Mouse (Mus musculus): ENCODE measurements around the gene Cog7.
A peak's percentile ranks its signal among the peaks of the same experiment; 100 is the strongest.

The Cog7 gene

GRCm38 (mm10) chr7:121981307-121981871 lies at the start of gene Cog7:
TSS of gene Cog7 (minus strand) at chr7:121981711.
- DNase-seq (ENCODE audit: low spot score), result peak; percentile 93

GRCm38 (mm10) chr7:122022131-122022530 lies 40.6 kb upstream of the Cog7 start:
- DNase-seq (ENCODE audit: low spot score), result no peak

- peak; percentile 89 for DNase-seq (ENCODE audit: low spot score)
Measured at GRCm38 (mm10) chr7:122020667-122021354, 39.3 kb upstream of the Cog7 start, which contains the start of gene Gga2. TSS of gene Gga2 (minus strand) at chr7:122021222.

- DNase-seq (ENCODE audit: low spot score), result no peak
Measured at GRCm38 (mm10) chr7:122020273-122020666, 38.8 kb upstream of the Cog7 start.

GRCm38 (mm10) chr7:122018978-122019377 lies 37.5 kb upstream of the Cog7 start:
- no peak for DNase-seq (ENCODE audit: low spot score)

GRCm38 (mm10) chr7:122018247-122018646 lies 36.7 kb upstream of the Cog7 start:
- no peak for DNase-seq (ENCODE audit: low spot score)

GRCm38 (mm10) chr7:122015734-122016133 lies 34.2 kb upstream of the Cog7 start:
- no peak for DNase-seq (ENCODE audit: low spot score)

- no peak for DNase-seq (ENCODE audit: low spot score)
Measured at GRCm38 (mm10) chr7:122015105-122015504, 33.6 kb upstream of the Cog7 start.

GRCm38 (mm10) chr7:122012949-122013348 lies 31.4 kb upstream of the Cog7 start:
- DNase-seq (ENCODE audit: low spot score), result no peak

GRCm38 (mm10) chr7:122012370-122012769 lies 30.9 kb upstream of the Cog7 start:
- no peak for DNase-seq (ENCODE audit: low spot score)

GRCm38 (mm10) chr7:122000396-122000795 lies 18.9 kb upstream of the Cog7 start:
- DNase-seq (ENCODE audit: low spot score), result no peak

GRCm38 (mm10) chr7:121995961-121996360 lies 14.4 kb upstream of the Cog7 start:
- no peak for DNase-seq (ENCODE audit: low spot score)

- DNase-seq (ENCODE audit: low spot score), result no peak
Measured at GRCm38 (mm10) chr7:121975031-121975430, 6.5 kb downstream of the Cog7 start.

- no peak for DNase-seq (ENCODE audit: low spot score)
Measured at GRCm38 (mm10) chr7:121971698-121972097, 9.8 kb downstream of the Cog7 start.

- DNase-seq (ENCODE audit: low spot score), result no peak
Measured at GRCm38 (mm10) chr7:121970250-121970649, 11.3 kb downstream of the Cog7 start.

- DNase-seq (ENCODE audit: low spot score), result no peak
Measured at GRCm38 (mm10) chr7:121968816-121969215, 12.7 kb downstream of the Cog7 start.

- no peak for DNase-seq (ENCODE audit: low spot score)
Measured at GRCm38 (mm10) chr7:121968242-121968641, 13.3 kb downstream of the Cog7 start.

- no peak for DNase-seq (ENCODE audit: low spot score)
Measured at GRCm38 (mm10) chr7:121966169-121966568, 15.3 kb downstream of the Cog7 start.

GRCm38 (mm10) chr7:121963883-121964398 lies 17.6 kb downstream of the Cog7 start:
- peak; percentile 29 for DNase-seq (ENCODE audit: low spot score)

- no peak for DNase-seq (ENCODE audit: low spot score)
Measured at GRCm38 (mm10) chr7:121962571-121962959, 18.9 kb downstream of the Cog7 start.

GRCm38 (mm10) chr7:121961913-121962570 lies 19.5 kb downstream of the Cog7 start:
- no peak for DNase-seq (ENCODE audit: low spot score)

GRCm38 (mm10) chr7:121955802-121956201 lies 25.7 kb downstream of the Cog7 start:
- no peak for DNase-seq (ENCODE audit: low spot score)
